Mouse (Mus musculus): ENCODE data around the gene Adam12.

DNA sequence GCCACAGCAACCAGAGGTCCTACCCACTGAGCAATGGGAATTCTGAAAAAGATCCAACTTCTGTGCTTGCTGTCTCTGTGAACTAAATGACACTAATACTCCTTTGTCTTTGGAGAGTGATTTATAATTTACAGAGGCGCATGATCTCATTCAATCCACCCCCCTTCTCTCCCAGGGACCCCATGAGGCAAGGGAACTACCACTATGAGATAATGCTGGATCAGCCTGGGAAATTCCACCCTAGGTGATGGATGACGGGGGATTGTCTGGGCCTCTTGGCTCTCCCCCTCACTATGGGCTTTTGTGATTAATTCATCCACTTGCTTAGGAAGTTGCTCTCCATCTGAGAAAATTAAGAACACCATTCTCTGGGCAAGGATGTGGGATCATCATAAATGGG lies 274.1 kb downstream of the Adam12 start:
- no peak for TF ChIP-seq CTCF (IDR thresholded peaks at IDR 0.05; ENCODE audit: extremely low read depth, insufficient read length, insufficient replicate concordance, low read depth, low read length)
- no peak for TF ChIP-seq POLR2A (IDR thresholded peaks at IDR 0.05; ENCODE audit: low read depth, low read length)
